Mouse (Mus musculus): ENCODE measurements around the gene Rasd2.

Gene Rasd2

DNA sequence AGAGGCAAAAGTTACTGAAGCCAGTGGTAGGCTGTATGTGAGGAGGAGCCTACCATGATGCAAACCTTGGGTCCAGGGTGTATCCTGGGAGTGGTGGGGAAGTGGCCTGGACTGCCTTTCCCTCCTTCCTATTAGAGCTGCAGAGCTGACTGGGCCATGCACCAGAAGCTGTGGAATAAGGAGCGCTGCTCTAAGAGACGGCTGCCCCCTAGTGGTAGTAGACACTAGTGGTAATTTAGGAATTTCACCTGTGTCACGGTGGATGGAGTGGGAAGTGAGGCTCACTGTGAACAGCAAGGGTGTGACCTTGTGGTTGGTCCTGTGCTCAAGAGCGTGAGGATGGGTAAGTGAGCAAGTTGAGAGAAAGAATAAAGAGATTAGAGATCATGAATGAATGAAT is 4.2 kb downstream of the Rasd2 start:
- no peak for DNase-seq (ENCODE audit: extremely low read depth, insufficient read length, low spot score)

DNA sequence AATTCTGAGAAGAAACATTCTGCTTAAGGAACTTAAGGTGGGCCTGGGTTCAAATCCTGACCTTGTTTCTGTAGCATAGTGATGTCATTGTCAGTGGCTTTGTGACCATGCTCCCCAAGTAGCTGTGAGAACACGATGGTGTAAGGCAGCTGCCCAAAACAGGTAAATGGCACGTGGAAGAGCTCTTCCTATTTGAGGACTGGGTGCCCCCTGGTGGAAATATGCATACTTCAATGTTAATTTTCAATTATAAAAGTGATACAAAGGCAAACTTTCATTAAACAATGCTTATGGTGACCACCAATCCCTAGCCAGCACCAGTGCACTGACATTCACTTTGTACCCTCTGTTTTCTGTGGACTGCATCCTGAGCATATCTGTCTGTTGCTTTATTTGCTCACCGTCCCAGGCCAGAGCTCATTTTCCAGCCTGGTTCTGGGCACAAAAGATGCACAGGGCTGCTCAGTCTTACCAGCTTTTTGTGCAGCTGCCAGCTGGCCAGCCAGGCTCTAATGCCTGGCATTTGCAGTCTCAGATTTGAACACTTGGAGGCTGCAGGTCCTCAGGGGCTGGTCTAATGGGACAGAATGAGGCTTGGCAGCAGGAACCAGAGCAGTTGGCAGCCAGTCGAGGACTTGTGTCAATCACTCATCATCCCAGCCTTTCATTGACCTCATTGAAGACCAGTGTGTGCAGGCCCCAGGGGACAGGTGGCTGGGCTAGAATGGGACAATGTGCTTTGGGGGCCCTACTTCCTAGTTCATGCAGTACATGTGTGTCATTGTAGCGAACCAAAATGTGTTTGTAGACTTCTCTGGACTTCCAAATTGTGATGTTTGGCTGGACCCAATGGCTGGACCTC is 6.4 kb downstream of the Rasd2 start:
- no peak for DNase-seq (ENCODE audit: extremely low read depth, insufficient read length, low spot score)

GRCm38 (mm10) chr8:75222665-75223064 is 8.9 kb downstream of the Rasd2 start:
- no peak for DNase-seq (ENCODE audit: extremely low read depth, insufficient read length, low spot score)

DNA sequence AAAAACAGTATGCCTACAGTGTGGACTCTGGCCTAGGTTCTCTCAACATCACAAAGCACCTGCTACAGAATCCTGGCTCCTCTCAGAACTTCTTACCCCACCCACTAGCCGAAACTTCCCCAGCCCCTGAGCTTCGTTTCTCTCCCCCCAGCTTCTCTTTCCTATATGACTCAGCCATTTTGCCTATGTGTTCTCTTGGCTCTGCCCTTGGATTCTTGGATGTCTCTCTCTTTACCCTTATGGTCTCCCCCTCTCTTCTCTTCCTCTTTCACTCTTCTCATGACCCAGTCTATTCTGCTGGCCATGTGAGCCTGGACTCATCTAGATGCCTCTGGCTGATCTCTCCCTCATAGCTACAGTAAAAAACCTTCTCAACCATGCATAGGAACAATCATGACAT is 13.0 kb downstream of the Rasd2 start:
- no peak for DNase-seq (ENCODE audit: extremely low read depth, insufficient read length, low spot score)

DNA sequence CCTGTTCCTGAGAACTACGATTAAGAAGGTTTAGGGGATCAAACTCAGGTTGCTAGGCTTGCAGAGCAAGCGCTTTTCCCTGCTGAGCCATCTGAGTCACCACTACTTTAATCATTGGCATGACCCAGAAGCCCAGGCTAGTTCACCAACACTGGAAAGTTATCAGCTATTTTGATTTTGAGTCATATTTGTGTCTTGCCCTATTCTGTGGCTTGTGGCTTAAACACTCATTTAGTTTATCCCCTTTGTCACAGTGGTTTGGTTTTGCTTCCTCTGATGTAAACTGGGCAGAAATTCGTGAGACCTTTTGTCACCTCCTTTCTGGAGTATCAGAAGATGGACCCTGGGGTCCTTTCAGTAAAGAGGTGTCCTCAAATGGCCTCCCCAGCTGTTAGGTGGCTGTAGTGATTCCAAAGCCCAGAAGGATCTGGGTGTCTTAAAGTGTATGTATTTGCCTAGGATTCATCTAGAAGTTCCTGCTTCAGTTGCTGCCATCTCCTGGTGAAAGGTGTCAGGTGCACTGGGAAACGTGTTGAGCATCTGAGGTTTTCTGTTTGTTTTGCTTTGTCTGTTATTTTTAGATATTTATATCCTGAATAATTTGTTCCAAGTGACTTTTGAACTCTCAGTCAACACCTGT is 20.3 kb downstream of the Rasd2 start:
- DNase-seq (ENCODE audit: extremely low read depth, insufficient read length, low spot score) = peak; percentile 40

DNA sequence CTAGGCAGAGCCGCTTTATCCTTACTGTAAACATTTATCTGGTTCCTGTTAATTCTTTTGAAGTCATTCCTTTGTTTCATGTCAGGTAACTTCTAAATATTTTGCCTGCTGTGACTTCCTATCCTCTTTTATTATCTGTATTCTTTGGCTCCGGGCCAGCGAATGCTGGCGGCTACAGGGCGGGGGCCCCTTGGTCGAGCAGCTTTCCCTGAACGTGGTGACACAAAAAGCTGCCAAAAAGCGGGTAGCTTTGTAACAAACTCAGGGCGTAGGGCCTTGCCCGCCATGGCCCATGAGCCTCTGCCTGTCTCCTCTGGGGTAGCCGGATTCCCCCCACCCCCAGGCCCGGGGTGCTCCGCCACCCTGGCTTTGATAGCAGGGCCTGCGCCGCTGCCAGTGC is 33.6 kb downstream of the Rasd2 start:
- DNase-seq (ENCODE audit: extremely low read depth, insufficient read length, low spot score) = no peak

GRCm38 (mm10) chr8:75249186-75249585 is 35.4 kb downstream of the Rasd2 start:
- DNase-seq (ENCODE audit: extremely low read depth, insufficient read length, low spot score) = no peak

GRCm38 (mm10) chr8:75254027-75254426 is 40.3 kb downstream of the Rasd2 start:
- DNase-seq (ENCODE audit: extremely low read depth, insufficient read length, low spot score) = no peak

- DNase-seq (ENCODE audit: extremely low read depth, insufficient read length, low spot score) = no peak
These were observed 41.9 kb downstream of the Rasd2 start for GRCm38 (mm10) chr8:75255635-75256034.

- DNase-seq (ENCODE audit: extremely low read depth, insufficient read length, low spot score) = no peak
These were observed 58.4 kb downstream of the Rasd2 start for GRCm38 (mm10) chr8:75272166-75272565.

Data from 3134 (cell line).